Mouse (Mus musculus) forebrain, embryonic 14.5 days (tissue): Measurements from ENCODE around the gene Cyp51. TPM values are rescaled to one million over a fixed set of nuclear protein-coding genes. Genes with fewer than 3 reads are reported as not detected.
A peak's percentile ranks its signal among the peaks of the same experiment; 100 is the strongest.
"Not testable (repeated sequence)": the region's sequence is repeated elsewhere in the genome, so short reads cannot be mapped to it uniquely, and the experiment has no call there.

Experiments
- ATAC-seq: fragments of 200-750 bp; cut with Nextera tagmentation; 2 replicates; pipeline ENCODE4 v1.8.0; 2017; ENCODE audit warnings: mild to moderate bottlenecking, moderate library complexity
- DNase-seq: peaks from one replicate; pipeline ENCODE4 v3.0.0-alpha.2; 2015; ENCODE audit warnings: low spot score
- H3K27ac ChIP-seq: fragments of 300-500 bp; sonication (generic); 2 replicates; pipeline ENCODE4 v1.5.1; 2014; ENCODE audit warnings: low read depth, mild to moderate bottlenecking, control low read depth, low read length, moderate library complexity
- H3K27me3 ChIP-seq: fragments of 300-500 bp; sonication (generic); replicated peaks from 2 replicates; pipeline ENCODE4 v1.6.1; 2014; ENCODE audit warnings: low read length, control low read depth, mixed read lengths; ENCODE audit not compliant: control insufficient read depth, insufficient read depth
- H3K36me3 ChIP-seq: fragments of 300-500 bp; sonication (generic); 2 replicates; pipeline ENCODE4 v1.6.1; 2014; ENCODE audit warnings: low read length, control low read depth; ENCODE audit not compliant: control insufficient read depth, insufficient read depth
- H3K4me1 ChIP-seq: fragments of 300-500 bp; sonication (generic); 2 replicates; pipeline ENCODE4 v1.6.1; 2014; ENCODE audit warnings: antibody characterized with exemption, low read length, control low read depth; ENCODE audit not compliant: control insufficient read depth, insufficient read depth
- H3K4me2 ChIP-seq: fragments of 300-500 bp; sonication (generic); 2 replicates; pipeline ENCODE4 v1.6.1; 2014; ENCODE audit warnings: mild to moderate bottlenecking, control low read depth, low read length
- H3K4me3 ChIP-seq: fragments of 300-500 bp; sonication (generic); 2 replicates; pipeline ENCODE4 v1.5.1; 2014; ENCODE audit warnings: low read depth, low read length, control low read depth
- H3K9ac ChIP-seq: fragments of 300-500 bp; sonication (generic); 2 replicates; pipeline ENCODE4 v1.6.1; 2014; ENCODE audit warnings: mild to moderate bottlenecking, low read length, control low read depth, moderate library complexity
- H3K9me3 ChIP-seq: fragments of 300-500 bp; sonication (generic); replicated peaks from 2 replicates; pipeline ENCODE4 v1.6.1; 2016; ENCODE audit warnings: low read length, control low read depth, mixed read lengths; ENCODE audit not compliant: control insufficient read depth
- WGBS: fragments of 180-500 bp; shearing (Covaris S2); extraction: QIAGEN DNeasy Blood & Tissue Kit; methylation state at CpG from one replicate; pipeline ENCODE4 v1.1.7; 2014; 5-methylcytosine and 5-hydroxymethylcytosine counted together
- polyA plus RNA-seq: library from polyadenylated mRNA; unstranded; fragments of >200 nt; fragmentation: Nextera tagmentation; extraction: Ambion mirVana; gene quantifications from 2 replicates; pipeline ENCODE4 v1.2.1, GENCODE M21; 2014

The Cyp51 gene
- 137 and 169 TPM in 2 replicates for polyA plus RNA-seq

DNA sequence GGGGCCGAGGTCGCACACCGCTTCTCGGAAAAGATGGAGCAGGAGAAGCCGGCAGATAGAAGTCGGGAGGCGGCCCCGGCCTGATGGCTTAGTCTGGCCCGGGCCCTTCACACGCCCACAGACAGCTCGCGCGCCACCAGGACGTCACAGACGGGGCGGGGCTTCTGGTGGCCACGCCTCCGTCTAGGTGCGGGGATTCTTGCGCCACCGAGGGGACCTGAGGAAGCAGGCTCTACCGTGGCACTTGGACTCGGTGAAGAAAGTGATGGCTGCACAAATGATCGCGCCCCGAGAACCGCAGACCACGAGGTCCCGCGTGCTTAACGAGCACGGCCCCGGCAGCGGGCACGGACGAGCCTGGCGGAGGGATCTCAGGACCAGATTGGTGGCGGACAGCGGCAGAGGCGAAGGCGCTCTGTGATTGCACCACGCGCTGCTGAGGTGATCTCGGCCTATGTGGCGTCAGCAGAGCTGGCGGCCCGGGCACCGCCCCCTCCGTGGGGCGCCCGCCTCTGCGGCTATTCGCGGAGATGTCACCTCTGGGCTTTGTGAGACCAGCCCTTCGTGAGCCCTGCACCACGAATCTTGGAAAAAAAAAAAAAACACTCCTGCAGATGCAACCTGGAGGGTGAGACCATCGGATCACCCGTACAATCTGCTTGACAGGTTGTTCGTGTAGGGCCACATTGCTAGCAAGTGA lies at the start of gene Cyp51:
Cyp51 (minus strand) TSS at position 406 of the 700 bp plus-strand sequence.
- Histone ChIP-seq H3K4me1 (peaks cover 8% of the 10 kb centered on the region), H3K27me3 (no peaks in the 10 kb centered on the region), H3K4me2 (peak within 1 kb of the TSS; percentile 76), H3K27ac (peak within 1 kb of the TSS; percentile 99), H3K36me3 (peaks cover 29% of the 10 kb centered on the region), H3K9me3 (no peaks in the 10 kb centered on the region), H3K9ac (peak within 1 kb of the TSS; percentile 90), H3K4me3 (peak within 1 kb of the TSS; percentile 76)
- WGBS, result under 1% methylated on average over 59 of the region's 59 CpGs
- DNase-seq (peak; percentile 96), ATAC-seq (peak; percentile 97)

DNA sequence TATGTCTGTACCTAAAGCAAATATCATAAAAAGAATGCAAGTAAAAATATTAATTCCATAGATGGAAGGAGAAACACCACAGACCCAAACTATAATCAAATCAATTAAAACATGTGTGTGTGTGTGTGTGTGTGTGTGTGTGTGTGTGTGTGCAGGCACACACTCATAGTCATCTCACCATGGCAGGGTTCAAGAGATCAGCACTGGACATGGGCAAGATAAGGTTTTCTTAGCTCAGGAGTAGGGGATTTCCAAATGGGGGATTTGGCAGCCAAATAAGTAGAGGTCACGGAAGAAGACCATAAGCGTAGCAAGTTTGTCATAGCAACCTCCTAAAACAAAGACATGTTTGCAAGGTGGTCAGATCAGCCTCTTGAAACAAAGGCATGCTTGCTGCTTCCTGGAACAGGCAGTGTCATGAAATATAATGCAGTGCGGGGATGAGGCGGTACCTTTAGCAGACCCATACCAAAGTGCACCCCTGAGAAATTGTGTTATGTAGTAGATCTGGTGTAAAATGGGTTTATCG lies 8.1 kb upstream of the Cyp51 start:
- no peak overlapping the region for H3K4me2 ChIP-seq
- 95% methylated on average over 5 of the region's 5 CpGs for WGBS
- H3K9ac ChIP-seq, result no peak overlapping the region
- H3K27ac ChIP-seq, result no peak overlapping the region
- no peaks in the 10 kb centered on the region for H3K36me3 ChIP-seq
- H3K9me3 ChIP-seq, result no peaks in the 10 kb centered on the region
- no peaks in the 10 kb centered on the region for H3K4me1 ChIP-seq
- ATAC-seq (no peak), DNase-seq (no peak)
- no peaks in the 10 kb centered on the region for H3K27me3 ChIP-seq
- H3K4me3 ChIP-seq, result no peak overlapping the region

DNA sequence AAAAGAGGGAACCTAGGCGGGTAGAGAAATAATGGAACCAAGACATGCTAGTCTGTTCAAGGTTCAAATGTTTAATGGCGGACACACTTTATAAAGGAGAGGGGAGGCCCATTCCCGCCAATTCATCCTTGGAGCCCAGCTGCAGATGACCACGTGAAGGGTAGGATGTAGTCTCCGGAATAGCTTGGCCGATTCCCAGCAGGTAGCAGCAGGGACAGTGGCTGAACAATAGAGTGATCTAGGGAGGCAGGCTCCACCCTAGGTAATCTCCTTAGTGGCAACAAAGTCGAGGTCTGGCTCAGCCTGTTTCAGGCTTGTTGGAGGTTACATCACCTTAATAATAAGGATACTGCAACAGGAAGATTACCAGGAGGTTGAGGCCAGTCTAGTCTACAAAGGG lies 2.5 kb upstream of the Cyp51 start:
- H3K27me3 ChIP-seq, H3K36me3 ChIP-seq, H3K9me3 ChIP-seq, H3K4me3 ChIP-seq, DNase-seq, H3K9ac ChIP-seq, H3K4me1 ChIP-seq, H3K4me2 ChIP-seq, H3K27ac ChIP-seq, ATAC-seq: not testable (repeated sequence)
- WGBS, result 48% methylated on average over 7 of the region's 7 CpGs

DNA sequence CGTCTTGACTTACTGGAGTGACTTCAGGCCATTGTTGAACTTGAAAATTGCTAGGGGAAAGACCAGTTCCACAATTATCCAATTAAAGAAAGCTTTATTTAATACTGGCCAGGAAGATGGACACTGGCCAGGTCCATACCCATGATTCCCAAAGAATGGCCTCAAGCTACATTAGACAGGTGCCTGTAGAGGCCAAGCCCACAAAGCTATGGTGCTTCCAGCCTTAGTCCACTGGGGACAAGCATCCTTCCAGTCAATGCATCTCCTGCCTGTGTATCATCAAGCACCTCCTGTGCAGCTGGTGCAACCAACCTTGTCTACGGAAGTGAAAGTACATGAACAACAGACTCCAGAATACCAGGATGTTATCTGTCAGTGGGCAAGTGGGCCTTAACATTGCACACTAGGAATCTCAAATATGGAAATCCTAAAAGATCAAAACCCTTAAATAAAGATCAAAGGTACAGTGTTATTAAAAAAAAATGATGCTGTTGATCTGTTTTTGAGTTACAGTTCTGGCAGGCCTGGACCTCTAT lies 1.2 kb upstream of the Cyp51 start:
- Histone ChIP-seq H3K9me3 (no peaks in the 10 kb centered on the region), H3K36me3 (peaks cover 18% of the 10 kb centered on the region), H3K4me1 (peaks cover 8% of the 10 kb centered on the region), H3K4me2 (no peak overlapping the region), H3K27ac (no peak overlapping the region), H3K9ac (no peak overlapping the region), H3K27me3 (no peaks in the 10 kb centered on the region), H3K4me3 (no peak overlapping the region)
- 93% methylated on average over 2 of the region's 2 CpGs for whole genome bisulfite sequencing
- DNase-seq, result no peak
- no peak for ATAC-seq

DNA sequence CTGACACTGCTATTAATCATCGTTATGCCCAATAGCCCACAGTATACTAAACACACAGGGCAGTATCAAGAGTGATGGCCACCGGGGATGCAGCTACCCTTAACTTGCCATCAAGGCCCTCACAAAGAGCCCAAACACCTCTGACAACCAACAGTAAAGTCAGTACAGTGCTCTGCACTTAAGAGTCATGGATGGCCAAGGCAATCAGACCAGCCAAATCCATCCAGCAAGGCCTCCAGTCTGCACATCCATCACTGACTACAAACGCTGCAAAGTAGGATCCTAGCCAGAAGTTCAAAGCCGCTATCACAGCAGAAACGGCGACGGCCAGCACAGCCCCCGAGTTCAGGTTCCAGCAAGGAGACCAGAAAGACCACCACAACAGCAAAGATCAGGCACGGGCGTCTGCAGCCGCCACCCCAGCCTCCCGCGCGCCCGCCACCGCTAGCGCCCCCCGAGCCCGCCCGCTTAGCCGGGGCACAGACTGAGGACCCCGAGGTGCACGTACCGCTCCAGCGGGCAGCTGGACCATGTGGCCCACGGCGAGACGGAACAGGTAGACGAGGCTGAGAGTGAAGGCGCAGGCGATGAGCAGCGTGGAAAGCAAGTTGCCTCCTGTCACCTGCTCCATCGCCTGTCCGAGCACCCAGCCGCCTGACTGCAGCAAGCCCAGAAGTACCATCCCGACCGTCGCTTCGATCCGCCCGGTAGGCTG lies 763 bp downstream of the Cyp51 start:
- ATAC-seq, result no peak; the same call in none of the 2 replicates
- 1% methylated on average over 41 of the region's 41 CpGs for WGBS
- peak; percentile 27 for DNase-seq
- Histone ChIP-seq H3K4me1 (peaks cover 8% of the 10 kb centered on the region), H3K4me2 (peak overlapping the region; percentile 76), H3K4me3 (peak overlapping the region; percentile 76), H3K9ac (peak overlapping the region; percentile 90), H3K9me3 (no peaks in the 10 kb centered on the region), H3K27me3 (no peaks in the 10 kb centered on the region), H3K36me3 (peaks cover 36% of the 10 kb centered on the region), H3K27ac (peak overlapping the region; percentile 99)

DNA sequence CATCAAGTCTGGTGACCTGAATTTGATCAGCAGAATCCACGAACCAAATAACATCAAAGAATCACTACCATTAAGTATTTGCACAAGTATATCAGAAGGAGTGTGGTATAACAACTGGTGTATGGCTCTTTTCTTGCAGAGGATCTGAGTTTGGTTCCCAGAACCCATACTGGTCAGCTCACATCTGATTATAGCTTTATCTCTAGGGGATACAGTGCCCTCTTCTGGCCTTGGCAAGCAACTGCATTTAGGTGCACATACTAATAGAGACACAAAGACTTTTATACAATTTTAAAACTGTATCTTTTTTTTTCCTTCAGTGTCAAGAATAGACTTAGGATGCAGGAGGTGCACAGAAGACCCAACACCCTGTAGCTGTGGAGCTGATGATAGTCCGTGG lies 2.8 kb downstream of the Cyp51 start:
- no peak for ATAC-seq
- no peaks in the 10 kb centered on the region for H3K27me3 ChIP-seq

DNA sequence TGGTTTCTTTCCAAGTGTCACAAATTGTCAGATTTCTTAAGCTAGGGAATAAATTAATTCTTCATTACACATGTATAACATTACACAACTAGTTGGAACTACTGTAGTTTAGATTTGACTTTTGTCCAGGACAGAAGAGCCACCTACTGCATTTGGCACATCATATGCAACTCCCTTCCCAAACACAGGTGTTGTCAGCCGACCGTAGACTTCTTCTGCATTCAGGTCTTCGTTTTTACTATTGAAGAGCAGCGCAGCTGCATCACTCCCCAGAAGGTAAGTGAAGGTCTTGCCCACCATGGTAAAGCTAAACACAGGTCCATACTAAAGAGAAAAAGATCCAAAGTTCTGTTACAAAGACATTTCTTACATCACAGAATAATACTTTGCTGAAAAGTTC lies 3.5 kb downstream of the Cyp51 start:
- Histone ChIP-seq H3K9me3 (no peaks in the 10 kb centered on the region), H3K4me2 (no peak overlapping the region), H3K4me1 (peaks cover 8% of the 10 kb centered on the region), H3K27me3 (no peaks in the 10 kb centered on the region), H3K4me3 (no peak overlapping the region), H3K36me3 (peaks cover 38% of the 10 kb centered on the region), H3K9ac (no peak overlapping the region), H3K27ac (no peak overlapping the region)
- ATAC-seq (no peak), DNase-seq (no peak)
- 97% methylated on average over 4 of the region's 4 CpGs for WGBS

More for the DNA sequence above, 2.8 kb downstream of the Cyp51 start:
- Histone ChIP-seq H3K27ac (no peak overlapping the region), H3K4me2 (no peak overlapping the region), H3K4me1 (peaks cover 8% of the 10 kb centered on the region), H3K36me3 (peaks cover 38% of the 10 kb centered on the region), H3K9me3 (no peaks in the 10 kb centered on the region), H3K4me3 (no peak overlapping the region), H3K9ac (no peak overlapping the region)
- WGBS, result 95% methylated on average over 2 of the region's 2 CpGs
- no peak for DNase-seq

DNA sequence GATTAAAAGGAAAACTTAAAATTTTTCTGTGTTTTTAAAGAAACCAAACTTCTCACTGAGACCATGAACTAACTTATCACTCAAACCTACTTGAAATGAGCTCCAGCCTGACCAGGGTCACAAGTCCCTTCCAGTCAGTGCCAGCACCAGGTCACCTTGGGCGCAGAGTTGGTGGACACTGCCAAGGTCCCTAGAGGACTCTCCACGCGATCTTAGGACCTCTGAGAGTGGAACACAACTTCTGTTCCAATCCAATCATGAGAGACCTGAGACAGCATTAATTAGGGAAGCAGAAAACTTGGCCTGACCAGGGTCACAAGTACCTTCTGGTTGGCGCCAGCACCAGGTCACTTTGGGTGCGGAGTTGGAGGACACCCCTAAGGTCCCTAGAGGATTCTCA lies 10.1 kb downstream of the Cyp51 start:
- H3K36me3 ChIP-seq, result peaks cover 55% of the 10 kb centered on the region
- WGBS, result 94% methylated on average over 5 of the region's 5 CpGs

More for the DNA sequence above, 10.1 kb downstream of the Cyp51 start:
- Histone ChIP-seq H3K4me3 (no peak overlapping the region), H3K9me3 (no peaks in the 10 kb centered on the region), H3K27ac (no peak overlapping the region), H3K4me2 (no peak overlapping the region), H3K4me1 (no peaks in the 10 kb centered on the region), H3K9ac (no peak overlapping the region), H3K27me3 (no peaks in the 10 kb centered on the region)
- ATAC-seq, result no peak
- DNase-seq, result no peak
